Mouse (Mus musculus) kidney, adult 2 months (tissue): ENCODE data around the gene Tmem47.

Source experiments
- CTCF ChIP-seq: fragments of 200-500 bp; conservative IDR thresholded peaks from 2 replicates; pipeline ENCODE4 v1.5.1; 2011; ENCODE audit warnings: low read depth, mild to moderate bottlenecking, control low read depth, low read length, moderate library complexity, mixed read lengths; ENCODE audit not compliant: insufficient read depth, insufficient read length
- POLR2A ChIP-seq: fragments of 200-500 bp; IDR thresholded peaks from one replicate; pipeline ENCODE4 v1.6.1; 2011; ENCODE audit warnings: low read depth, low read length, control low read depth

GRCm38 (mm10) chrX:81073834-81074233, 3.3 kb downstream of the Tmem47 start:
- no peak for TF ChIP-seq CTCF
- TF ChIP-seq POLR2A: no peak
